Mouse (Mus musculus): ENCODE results near the gene Mgat5. TPM values are rescaled to one million over a fixed set of nuclear protein-coding genes. Genes with fewer than 3 reads are reported as not detected.
A peak's percentile ranks its signal among the peaks of the same experiment; 100 is the strongest.

The Mgat5 gene
- total RNA-seq, 2 experiments from 2014 or later: 52.6 to 52.7 TPM

DNA sequence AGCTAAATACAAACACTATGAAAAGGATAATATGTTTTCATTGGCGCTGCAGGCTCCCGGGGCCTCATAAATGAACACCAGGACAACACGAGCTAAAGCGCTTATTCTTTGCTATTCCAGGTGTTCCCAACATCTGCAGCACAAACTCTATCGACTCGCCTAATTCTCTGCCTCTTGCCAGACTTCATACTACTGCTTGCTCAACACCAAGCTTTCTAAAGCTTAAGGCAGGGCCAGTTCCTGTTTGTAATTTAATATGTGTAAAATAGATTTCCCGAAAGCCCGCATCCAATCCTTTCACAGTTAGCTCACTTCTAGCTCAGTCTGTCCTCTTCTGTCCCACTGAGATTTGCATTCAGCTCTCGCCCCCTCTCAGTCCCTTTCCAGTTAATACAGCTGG is 182.8 kb downstream of the Mgat5 start:
- no peak for DNase-seq

DNA sequence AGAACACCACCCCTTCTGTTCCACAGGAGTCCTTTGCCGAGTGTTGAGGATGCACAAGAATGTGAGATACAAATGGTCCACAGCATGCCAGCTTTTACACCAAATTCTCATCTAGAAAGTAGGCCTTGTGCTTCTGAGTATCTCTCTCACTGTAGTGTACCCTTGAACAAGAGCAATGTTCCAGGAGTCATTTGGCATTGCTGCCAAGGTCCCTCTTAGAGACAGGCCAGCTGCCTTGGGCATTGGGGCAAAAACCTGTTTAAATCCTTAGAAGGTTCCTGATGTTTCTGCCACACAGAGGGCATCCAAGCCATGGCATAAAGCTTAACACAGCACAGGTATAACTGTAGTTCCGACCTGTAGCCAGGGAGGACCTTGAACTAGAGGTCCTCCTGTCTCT is 189.9 kb downstream of the Mgat5 start:
- no peak for DNase-seq

DNA sequence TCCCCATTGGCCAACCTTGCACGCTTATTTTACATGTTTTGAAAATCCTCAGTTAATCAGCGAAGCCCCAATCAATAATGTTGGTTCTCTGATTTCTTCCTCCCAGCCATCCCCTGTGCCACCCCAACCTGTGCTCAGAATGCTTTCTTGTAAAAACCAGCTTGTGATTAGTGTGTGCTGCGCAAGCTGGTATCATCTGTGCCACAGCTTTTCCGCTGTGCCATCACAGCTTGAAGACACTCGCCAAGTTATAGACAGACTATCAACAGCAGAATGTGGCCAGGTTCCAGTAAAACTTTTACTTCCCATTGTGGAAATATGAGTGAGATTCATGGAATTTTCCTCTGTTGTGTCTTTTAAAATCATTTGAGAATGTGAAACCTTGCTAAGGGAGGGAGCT is 190.9 kb downstream of the Mgat5 start:
- DNase-seq: peak in 1 of 2 experiments; percentile 37

DNA sequence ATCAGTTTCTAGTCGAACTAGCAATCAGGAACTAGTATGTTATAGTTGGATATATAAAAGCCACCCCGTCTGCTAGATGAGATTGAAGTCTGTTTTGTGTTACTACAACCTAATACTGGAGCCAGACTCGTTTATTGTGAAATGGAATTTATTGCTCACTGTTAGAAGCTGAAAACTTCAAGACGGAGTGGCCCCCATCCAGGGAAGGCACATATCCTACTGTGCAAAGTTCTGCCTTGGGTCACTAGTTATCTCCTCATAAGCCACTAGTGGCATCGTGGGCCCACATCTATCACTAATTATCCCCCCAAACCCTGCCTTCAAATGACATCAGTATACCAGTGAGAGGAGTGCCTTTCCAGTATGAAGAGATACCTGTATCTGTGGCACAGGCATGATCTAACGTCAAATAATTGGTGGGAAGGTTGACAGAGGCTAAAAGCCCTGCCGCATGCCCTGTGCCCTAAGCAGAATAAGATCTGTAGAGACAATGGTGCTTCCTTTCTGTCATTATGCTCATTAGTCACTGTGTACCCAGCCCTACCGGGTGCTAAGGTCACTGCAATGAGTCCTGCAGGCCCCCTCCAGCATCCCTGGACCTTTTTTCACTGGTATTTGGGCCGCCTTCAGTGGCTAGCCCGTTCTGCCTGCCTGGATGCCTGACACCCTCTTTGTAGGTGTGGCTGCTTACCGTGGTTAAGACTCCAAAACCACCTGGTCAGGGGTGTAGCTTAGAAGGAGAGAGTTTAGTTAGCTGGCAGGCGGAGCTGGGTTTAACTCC is 191.9 kb downstream of the Mgat5 start:
- no peak for DNase-seq

DNA sequence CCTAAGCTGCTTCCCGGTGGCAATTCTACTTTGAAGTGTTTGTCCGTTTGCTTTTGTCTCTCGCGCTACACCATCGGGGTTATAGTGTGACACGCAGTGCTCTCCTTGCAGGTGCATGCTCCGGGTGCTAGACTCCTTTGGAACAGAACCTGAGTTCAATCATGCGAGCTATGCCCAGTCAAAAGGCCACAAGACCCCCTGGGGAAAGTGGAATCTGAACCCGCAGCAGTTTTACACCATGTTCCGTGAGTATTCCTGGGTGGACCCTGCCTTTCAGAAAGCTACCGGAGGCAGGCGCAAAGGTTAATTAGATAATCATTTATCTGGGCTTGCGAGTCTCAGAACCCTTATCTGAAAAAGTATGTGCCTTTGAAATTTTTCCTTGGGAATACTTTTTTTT is 192.6 kb downstream of the Mgat5 start:
- DNase-seq: no peak

DNA sequence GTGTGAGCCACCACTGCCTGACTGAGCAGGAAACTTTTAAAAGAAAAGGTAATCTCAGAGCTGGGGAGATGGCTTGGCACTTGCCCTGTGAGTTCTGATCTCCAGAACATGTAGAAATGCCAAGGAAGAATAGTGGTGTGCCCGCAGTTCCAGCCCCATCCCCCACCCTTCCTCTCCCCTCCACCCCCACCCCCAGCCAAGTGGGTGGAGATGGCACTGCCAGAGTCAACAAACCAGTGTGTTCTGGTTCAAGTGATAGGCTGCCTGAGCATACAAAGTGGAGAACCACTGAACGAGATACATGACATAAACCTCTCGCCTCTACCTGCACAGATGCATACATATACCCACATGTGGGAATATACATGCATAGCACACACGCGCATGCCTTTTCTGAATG is 193.4 kb downstream of the Mgat5 start:
- no peak for DNase-seq

DNA sequence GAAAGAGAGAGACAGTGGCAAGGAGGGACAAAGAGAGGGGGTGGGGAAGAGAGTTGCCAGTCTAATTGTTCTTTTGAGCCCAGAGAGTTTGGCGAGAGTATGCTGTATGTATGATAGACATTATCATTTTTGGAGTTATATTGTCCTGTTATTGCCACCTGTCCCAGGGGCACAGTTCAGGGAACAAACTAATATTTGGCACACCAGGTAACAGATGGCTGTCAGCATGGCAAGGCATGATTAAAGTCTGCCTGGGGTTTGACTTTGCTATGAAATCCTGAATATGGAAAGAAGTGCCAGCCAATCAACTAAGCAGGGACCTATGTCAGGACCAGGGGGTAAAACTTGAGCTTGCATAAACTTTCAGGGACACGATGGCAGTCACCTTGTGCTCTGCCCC is 195.4 kb downstream of the Mgat5 start:
- no peak for DNase-seq

DNA sequence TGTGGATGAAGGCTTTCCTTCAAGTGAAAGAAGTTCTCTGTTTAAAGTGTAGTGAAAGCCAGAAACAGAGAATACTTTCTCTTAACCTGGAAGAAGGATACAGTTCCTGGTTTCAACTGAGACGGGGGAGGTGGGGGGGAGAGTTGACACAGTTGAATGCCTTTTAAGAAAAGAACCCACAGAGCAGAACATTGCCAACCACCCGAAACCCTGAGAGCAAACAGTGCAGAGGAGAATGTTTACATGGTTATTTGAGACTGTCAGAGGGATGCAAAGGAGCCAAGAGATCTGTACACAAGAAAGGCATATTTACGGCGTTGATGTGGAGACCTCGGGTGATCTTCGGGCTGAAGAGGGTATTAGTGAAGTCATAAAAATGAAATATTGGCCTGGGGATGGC is 195.9 kb downstream of the Mgat5 start:
- no peak for DNase-seq

DNA sequence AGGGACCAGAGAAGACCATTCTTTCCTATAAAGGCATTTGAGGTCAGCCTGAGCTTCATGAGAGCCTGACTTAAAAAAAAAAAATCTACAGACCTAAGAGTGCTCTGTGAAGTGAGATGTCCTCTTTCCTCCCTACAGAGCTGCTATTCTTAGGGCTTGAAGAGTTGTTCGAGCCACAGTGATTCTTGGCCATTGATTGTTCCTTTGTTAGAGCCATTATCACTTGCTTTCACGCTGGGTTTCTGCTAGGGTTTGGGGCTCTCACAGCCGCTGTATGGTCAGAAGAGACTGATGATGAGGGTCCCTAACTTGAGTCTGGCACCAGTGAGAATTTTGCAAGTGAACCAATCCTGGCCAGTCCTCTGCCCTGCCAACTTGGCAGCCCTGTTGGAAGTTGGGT is 199.8 kb downstream of the Mgat5 start:
- DNase-seq: no peak

DNA sequence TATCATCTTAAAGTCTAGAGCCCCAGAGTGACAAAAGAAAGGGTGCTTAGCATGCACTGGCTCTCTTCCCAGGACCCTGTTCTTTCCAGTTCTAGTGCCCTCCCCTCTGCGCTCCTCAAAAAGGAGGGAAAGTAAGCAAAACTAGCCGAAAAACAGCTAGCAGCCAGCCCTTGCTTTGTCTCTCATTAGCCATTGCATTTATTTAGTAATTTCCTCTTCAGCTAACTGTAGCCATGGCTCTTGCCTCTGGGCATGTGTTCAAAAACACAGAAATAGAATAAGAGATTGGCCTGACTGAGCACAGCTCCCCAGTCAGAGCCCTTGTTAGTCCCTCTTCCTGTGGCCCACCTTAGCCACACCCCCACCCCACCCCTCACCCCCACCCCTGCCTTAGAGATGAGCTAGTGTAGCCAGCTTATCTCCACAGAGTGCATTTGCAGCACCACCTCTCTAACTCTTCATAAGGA is 204.2 kb downstream of the Mgat5 start:
- DNase-seq: no peak

DNA sequence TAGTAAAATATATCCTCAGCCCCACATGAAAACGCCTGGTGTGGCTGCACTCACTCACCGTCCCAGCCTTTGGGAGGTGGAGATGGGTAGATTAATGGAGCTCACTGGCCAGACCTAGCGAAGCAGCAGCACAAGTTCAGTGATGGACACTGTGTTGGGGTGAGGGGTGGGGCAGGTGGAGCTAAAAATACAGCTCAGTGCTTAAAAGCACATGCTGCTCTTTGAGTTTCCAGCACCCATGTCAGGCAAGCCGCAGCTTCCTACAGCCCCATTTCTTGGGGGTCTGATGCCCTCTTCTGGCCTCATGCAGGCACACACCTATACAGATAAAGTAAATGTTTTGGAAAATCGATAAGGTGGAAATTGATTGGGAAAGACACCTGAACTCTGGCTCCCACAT is 204.7 kb downstream of the Mgat5 start:
- DNase-seq: no peak

DNA sequence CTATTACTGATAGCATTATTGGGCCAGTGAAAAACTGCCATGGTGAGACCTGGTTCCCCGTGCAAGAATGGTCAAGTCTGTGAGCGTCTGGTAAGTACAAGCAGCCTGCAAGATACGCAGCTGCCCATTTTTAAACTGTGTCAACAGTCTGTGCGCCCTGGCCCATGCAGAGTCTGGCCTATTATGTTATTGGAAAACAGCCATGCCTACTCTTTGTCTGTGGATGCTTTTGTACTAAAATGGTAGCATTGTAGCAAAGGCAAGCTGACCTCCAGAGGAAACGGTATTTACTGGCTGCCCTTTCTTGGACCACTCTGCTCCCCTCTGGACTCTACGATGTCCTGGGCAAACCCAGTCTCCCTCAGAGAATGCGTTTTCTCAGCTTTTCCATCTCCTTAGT is 209.7 kb downstream of the Mgat5 start:
- peak in 1 of 2 experiments; percentile 25 for DNase-seq

DNA sequence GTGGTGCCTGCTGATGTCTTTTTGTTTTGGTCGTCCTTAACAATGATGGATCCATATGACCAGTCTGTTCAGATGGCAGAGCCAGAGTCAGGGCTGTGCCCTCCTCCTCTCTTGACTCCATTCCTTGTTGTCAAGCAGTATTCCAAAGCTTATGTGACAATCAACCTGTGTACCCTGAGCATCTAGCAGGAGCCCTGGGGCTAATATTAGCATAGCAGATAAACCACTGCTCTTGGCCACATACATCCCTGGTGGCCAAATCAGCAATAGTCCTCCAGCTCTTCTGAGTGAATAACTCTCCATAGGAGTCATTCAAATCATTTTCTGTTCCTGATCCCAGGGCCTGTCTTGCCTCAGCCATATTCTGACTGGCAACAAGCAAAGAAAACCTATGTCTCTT is 211.1 kb downstream of the Mgat5 start:
- DNase-seq: no peak

DNA sequence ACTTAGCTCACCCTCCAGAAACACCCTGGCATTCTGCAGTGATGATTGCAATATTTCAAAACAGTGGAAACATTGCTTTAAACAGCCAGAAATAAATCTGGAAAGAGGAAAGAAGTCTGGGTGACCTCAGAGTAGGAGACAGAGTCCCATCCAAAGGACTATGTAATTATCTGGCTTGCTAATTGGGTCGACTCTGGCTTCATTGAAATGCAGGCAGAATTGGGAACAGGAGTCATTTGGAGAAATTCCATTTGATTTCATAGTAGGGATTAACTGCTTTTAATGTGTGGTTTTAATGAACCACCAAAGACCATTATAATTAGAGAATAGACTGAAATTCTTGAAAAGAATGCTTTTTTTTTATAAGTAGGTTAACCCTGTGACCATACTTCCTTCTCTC is 212.2 kb downstream of the Mgat5 start:
- DNase-seq: no peak

DNA sequence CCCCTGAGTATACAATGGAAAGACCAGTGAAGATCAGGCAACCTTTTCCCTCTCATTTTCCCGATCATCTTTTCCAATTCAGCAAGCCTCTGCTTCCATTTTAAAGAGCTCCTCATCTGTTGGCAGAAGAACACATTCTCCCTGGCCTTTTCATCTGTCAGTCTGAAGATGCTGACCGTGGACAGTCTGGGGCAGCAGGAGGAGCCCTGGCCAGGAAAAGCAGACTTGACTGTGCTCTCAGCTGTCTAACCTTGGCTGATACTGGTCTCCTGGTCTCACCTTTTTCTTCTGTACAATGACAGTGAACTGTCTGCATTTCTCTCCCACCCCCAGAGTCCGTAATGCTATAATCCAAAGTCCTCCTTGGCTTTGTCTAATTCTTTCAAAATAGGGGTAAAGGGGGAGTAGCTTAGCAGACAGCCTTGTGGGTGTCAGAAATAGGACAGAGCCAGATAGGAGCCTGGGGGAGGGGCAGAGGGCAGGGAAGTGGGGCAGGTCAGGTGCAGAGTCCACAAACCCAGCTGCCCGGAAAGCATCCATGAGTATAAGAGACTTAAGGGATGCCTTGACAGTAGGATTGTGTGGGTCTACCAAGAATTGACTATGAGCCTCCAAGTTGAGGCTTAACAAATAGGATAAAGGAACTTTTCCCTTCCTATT is 214.2 kb downstream of the Mgat5 start:
- DNase-seq: no peak

DNA sequence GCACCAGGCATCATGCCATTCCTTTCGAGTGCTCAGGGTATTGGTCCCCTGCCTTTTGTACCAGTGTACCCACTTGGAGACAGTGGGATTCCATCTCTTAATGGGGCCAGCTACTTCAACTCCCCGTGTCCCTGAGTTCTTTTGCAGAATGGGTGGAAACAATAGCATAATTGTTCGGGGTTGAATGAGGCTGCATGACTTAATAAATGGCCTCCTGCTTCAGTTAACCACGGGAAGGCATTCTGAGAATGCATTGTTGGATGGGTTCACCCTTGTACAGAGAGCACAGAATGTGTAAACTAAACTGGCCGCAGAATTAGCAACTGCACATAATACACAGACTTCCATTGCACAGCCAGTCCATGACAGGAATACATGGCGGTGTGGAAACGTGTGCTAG is 214.8 kb downstream of the Mgat5 start:
- no peak for DNase-seq

DNA sequence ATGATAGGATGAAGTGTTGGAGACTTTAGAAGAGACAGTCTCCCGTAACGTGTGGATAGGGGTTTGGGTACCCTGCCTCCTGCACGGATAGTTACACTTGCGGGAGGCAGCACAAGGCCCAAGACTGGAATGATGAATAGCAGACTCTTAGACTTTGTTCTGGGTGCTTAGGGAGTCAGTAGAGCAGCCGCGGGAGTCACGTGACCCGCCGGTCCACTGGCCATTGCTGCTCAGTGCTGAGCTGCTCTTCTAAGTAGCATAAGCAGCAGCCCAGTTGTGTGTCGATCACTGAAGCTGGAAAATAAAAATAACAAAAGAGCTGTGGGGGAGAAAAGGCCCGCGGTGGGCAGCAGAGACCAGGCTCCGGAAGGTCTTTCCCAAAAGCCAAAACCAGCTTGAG is 215.6 kb downstream of the Mgat5 start:
- DNase-seq: no peak

DNA sequence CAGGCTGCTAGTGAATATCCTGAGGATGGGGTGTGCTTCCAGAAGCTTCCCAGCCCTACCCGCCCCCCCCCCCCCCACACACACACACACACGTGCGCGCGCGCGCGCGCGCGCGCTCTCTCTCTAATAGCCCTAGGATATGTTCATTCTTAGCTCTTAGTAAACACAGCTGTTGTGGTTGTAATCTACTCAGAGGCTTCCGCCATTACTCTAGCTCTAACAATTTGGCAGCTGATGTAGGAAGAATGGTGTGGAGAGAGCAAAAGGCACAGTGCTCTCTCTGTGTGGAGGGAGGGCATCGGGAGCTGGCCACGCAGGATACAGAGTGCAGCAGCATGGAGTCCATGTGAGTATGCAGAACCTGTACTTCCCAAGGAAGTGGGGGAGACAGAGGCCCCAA is 216.0 kb downstream of the Mgat5 start:
- DNase-seq: no peak

DNA sequence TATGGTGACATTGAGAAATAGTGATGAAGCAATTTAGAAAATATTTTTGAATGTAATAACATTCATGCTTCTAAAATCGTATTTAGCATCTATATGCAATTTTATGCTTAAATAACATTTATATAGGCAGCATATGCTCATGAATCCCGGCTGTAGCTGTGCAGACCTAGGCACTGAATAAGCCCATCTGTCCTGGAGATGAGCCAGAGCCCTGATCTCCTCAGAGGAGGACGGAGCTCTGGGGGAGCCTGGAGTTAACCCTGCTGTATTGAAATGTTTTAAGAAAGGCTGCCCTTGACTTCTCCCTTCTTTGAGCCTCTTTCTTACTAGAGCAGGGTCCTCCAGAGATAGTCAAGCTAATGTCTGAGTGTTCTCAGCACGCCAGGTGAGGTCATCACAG is 217.8 kb downstream of the Mgat5 start:
- DNase-seq: no peak

DNA sequence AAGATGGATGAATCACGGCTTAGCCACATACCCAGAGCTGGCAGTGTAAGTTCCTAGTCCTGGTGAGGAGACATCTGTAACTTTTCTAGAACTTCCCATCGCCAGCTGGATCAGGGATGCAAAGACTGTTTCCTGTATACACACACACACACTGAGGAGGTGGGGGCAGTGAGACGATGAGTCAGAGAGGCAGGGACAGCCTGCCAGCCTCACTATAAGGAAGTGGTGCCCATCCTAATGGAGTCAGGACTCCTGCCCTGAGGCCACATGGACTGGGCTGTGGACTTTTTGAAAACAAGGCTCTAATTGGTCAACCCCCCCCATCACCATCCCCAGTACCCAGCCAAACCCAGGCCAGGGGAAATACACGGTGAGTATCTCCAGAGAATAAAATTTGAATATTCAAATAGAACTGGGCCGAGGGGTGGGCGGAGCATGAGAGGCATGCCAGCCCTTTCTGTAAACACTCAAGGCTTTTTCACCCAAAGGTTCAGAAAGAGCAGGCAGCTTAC is 220.3 kb downstream of the Mgat5 start:
- DNase-seq: peak in 1 of 2 experiments; percentile 30

DNA sequence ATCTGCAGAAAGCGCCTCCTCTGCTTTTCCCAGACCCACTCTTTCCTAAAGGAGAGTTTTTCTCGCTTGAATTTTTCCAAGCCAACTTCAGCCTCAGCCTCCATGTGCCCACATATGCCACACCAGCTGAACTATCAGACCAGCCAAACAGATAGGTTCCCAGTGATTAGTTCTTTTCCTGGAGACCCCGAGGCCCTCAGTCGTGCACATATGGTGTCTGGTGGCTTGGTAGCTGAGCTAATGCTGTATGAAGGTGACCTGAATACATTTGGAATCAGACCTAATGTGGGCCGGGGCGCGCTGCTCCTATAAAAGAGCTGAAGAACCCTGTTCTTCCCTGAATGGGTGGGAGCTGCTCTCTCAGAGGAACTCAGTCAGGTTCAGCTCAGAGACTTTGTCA is 225.5 kb downstream of the Mgat5 start:
- DNase-seq: no peak

DNA sequence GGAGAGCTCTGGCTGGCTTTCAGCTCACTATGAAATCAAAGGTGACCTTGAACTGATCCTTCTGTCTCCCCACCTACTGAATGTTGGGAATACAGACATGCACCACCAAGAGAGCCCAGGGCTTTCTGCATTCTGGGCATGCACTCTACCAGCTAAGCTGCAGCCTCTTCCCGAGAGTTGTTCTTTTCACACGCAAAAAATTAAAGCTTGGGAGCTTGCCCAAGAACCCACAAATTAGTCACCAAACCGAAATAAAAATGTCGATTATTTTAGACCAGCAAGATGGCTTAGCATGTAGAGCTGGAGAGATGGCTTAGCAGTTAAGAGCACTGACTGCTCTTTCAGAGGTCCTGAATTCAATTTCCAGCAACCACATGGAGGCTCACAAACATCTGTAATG is 230.0 kb downstream of the Mgat5 start:
- no peak for DNase-seq

DNA sequence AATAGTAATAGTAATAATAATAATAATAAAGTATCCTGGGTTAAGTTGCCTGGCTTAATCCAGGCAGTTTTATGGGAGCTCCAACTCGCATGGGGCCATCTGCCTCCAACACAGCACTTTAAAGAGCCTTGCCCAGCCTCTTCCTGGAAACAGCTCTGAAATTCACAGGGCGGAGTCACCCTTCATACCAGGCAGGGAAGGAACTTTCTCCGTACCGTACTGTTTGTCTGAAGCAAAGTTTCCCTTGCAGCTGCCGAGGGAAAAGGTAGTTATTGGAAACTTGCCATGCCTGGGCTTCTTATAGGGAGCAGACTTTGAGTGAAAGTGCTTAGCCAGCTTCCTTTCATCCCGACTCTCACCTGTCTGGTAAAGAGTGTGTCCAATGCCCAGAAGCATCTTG is 232.3 kb downstream of the Mgat5 start:
- DNase-seq: no peak

DNA sequence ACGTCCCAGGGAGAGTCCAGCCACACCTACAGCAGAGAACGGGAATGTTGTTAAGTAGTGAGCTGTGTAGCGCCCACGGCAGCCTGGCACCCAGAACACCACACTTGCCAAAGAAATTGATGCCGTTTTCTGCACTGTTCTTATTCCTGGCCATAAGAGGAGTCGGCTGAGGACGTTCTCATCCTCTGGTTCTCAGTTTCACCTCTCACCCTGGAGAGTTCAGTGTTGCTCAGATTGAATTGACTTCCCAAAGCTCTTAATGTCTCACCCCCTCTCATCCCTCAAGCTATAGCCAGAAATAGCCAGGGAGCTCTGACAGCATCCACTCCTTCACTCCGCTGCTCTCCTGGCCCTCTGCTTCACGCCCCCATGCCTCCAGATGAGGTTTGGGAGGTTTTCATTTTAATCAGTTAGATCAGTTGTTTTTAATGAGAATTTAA is 234.7 kb downstream of the Mgat5 start:
- DNase-seq: no peak
